Mouse (Mus musculus) retina, embryonic 14.5 days (tissue): ENCODE data around the gene Rab29.
"Not testable (repeated sequence)": the region's sequence is repeated elsewhere in the genome, so short reads cannot be mapped to it uniquely, and the experiment has no call there.

Source experiments
- DNase-seq: peaks from one replicate; pipeline ENCODE4 v3.0.0-alpha.2; 2015; ENCODE audit warnings: low spot score

Gene Rab29

DNA sequence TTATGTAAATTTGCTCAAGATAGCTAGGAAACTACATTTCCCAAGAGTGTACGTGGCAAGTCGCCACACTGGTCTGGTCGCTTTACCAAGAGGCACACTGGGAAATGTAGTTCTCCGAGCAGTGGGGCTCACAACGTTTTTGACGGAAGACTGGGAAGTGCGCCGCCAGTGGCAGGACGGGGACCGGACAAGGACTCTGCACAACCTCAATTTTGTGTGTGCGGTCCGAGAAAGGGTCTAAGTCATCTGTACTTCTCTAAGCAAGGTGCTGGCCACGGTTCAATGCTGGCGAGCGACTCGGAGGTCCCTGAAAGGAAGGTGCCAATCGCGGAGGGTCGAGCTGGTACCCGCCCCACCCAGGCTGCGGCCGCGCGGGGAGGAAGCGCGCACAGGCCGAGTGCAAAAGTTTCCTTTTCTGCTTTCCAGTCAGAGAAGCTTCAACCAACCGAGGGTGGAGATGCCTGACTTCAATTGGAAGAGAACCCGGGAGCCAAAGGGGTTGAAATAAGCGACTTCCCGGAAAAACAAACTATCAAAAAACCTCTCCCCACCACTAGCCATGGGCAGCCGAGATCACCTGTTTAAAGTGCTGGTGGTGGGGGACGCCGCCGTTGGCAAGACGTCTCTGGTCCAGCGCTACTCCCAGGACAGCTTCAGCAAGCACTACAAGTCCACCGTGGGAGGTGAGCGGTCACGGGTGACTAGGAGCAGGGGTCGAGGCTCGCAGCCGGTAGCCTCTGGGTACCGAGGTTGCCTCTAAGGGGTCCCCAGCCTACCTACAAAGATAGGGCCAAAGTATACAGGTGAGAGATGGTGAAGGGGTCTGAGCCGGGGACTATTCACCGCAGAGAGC lies at the start of gene Rab29:
Rab29 (plus strand) TSS at position 132 of the 853 bp plus-strand sequence.
- DNase-seq = peak; percentile 95

DNA sequence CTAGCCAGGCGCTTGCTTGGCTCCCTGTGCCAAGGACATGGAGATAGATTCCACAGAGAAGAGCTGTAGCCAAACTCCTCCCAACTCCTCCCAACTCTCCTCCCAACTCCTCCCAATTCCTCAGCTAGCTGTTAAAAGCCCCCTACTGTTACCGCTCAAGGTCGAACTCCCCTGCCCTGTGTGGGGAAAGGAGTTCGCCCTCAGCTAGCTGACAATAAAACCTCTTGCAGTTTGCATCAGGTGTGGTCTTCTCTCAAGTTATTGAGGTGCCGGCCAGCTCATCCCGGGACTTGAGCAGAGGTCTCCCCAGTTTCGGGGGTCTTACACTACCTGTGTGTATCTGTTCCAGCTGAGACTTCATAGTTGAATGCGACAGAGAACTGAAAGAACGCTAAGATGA lies 46.7 kb upstream of the Rab29 start:
- not testable (repeated sequence) for DNase-seq

DNA sequence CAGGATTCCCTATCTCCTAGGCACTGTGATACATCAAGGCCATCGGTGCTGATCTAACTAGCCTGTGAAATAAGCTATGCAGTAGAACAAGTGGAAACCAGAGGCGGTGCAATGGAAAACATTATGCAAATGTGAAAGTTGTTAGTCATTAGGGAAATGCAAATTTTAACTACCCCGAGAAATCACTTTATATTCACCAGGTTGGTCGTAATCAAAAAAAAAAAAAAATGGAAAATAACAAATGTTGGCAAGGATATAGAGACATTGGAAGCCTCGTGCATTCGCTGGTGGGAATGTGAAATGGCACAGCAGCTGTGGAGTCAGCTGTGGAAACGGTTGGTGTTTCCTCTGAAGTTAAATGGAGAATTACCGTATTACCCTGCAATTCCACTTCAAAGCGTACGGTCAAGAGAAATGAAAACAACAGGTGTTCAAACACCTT lies 46.1 kb upstream of the Rab29 start:
- no peak for DNase-seq

DNA sequence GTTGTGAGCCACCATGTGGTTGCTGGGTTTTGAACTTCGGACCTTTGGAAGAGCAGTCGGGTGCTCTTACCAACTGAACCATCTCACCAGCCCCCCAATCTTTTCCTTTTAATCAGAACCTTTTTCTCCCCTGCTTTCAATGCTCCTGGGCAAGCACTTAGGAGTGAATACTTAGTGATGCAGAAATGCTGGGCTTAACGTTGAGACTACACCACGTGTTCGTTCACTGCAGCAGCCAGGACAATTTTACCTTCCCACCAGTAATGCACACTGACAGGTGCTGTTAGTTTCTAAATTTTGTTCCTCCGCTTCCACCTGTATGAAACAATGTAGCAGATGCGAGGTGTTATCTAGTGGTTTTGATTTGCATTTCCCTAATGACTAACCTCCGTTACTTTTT lies 44.7 kb upstream of the Rab29 start:
- no peak for DNase-seq

DNA sequence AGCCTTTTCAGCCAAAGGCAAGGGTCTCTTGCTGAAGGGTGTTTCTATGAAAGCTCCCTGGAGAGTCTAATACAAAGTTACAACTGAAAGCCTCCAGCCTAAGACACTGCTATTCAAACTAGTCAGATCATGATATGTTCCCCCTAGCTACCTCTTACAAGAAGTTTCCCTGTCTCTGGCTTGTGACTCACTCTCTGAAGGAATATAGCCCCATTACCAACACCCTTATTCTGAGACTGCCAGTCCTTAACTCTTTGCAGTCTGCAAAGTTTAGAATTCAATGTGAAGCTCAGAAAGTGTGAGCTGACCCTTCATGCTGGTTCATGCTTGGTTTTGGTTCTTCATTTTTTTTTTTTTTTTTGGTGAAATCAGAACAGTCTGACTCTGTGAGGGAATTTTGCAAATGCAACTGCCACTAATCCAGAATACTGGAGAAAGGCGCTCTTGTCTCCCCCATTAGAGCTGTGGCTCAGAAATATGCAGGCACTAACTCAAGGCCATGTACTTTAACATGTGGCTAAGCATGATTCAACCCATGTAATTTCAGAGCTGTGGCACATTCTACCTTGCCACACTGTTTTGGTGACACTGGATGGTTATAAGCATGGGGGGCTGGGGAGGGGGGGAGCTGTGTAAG lies 44.0 kb upstream of the Rab29 start:
- DNase-seq = no peak

DNA sequence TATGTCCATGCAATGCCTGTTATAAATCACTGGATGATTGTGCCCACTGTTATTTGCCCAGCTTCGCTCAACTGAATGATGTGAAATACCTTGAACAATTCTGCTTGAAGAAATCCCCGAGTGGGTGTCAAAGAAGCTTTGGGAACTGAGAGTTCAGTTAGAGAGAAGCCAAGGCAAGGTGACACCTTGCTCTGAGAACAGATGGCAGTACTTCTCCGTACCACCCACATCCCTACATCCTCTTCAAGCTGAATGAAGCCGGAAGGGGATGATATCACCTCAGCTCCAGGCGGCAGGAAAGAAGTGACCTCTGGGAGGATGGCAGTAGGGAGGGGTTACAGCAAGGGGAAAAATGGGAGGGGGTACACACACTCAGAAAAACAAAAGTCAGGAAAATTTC lies 43.5 kb upstream of the Rab29 start:
- DNase-seq = no peak

DNA sequence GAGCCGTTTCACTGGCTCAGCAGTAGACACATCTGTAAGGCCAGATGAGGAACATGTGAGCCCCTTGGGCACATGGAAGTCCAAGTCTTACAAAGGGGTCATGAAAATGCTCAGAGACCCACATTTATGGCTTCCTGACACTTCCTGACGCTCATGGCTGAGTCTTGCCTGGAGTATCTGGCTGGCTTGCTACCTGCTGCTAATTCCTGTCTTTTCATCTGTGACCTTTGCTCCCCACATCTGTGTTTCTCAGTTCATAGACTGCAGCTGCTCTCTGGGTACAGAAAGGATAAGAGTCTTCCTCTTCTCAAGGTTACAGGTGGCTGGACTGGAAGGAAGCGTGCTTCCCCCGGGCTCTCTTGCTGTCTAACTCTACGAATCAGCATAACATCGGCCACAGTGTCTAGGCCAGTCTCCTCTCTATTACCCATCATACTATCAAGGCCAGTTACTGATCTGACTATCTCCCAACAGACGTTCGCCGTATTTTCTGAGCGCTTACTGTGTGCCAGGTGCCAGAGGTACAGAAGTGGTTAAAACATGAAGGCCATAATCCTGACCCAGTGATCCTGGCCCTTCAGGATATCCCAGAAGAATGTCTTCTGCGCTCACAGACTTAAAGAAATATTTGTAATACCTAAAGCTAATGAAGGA lies 42.4 kb upstream of the Rab29 start:
- DNase-seq = no peak

DNA sequence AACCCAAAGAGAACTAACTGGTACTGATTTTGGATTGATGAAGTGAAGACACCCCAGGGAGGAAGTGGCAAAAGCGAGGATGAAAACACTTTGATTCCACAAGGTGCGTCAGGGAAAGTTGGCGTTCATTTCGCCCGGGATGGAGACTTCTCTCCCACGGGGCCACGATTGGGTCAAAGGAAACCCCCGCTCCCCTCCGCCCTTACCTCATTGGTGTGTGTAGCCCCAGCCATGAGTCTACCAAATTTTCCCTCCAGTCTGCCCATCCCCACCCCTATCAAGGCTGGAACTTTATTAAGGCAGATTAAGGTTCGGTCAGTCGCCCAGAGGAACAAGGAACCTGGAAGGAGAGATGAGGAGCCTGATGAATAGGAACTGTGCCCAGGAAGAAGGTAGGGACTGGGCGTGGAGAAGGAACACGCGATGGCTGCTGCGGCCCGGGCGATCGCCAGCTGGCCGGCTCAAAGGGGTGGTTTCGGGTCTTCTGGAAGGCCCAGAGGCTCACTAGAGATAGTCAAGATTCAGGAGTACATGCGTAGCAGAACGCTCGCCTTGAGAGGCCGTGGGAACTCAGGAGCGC lies 39.7 kb upstream of the Rab29 start, which contains the start of gene Slc41a1:
Slc41a1 (plus strand) TSS at position 287 of the 580 bp plus-strand sequence.
- no peak for DNase-seq

DNA sequence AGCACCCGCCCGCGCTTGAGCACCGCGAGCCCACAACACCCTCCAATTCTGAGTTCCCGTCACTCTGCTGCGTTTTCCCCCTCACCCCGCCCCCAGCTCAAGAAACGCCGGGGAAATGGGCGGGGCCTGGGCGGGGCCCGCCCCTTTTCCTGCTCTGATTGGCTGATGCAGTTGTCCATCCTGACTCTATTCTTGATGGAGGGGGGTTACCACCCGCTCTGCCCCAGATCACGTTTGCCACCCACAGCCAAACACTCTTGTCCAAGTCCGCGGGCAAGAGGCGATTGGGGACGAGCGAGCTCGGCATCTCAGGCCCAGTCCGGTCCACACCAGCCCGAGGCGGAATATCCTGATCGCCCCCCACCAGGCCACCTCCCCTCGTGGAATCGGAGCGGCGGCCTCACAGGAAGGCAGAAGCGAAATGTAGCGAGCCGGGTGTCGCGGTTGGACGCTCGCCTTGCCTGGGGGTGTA lies 39.2 kb upstream of the Rab29 start:
- DNase-seq = peak; percentile 99

DNA sequence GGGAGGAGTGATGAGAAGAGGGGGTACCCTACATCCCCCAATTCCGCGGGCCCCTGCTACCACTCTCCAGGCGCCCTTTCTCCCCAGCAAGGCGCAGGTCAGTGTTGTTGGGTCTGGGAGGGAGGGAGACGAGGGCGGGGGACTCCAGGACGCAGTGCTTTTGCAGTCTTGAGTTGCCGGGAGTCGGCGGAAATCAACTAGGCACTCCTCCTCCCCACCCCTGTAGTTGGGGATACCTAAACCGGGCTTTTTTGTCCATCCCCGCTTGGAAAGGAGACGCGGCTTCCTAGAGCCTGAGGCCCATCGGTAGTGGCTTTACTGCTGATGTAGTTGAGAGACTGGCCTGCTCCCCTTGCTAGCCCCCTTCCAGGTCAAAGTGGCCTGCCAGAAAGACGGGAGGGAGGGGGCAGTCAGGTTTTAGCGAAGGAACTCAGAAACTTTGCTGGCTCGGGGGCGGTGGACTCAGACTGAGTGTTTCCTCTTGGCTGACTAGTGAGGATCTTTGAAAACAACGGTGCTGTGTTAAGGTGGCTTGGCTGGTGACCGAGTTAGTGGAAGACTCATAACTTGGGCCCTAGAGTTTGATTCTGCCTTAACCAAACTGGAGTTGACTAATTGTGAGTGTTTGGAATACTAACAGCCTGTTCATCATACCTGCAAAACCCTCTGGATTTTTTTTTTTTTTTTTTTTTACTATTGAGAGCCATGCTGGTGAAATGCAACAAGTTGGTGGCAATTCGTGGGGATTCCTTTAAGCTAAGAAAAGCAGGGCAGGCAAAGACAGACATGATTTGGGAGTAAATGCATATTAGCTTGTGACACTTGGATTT lies 38.5 kb upstream of the Rab29 start:
- no peak for DNase-seq

DNA sequence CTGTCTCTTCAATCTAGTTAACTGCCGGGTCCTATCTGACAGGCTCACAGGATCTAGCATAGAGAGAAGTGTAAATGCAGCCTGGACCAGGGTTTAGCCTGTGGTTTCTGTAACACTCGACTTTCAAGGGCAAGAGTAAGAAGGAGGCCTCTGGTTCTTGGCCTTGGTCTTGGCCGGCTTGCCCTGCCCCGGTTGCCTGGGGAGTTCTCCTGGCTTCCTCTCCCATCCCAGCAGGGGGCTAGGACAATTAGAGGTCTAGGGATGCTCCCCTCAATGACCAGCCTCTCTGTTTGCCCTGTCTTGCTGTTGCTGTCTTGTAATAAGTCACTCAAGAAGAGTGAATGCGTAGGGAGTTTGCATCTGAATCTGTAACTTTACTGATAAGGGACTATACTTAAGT lies 37.7 kb upstream of the Rab29 start:
- DNase-seq = peak; percentile 9

DNA sequence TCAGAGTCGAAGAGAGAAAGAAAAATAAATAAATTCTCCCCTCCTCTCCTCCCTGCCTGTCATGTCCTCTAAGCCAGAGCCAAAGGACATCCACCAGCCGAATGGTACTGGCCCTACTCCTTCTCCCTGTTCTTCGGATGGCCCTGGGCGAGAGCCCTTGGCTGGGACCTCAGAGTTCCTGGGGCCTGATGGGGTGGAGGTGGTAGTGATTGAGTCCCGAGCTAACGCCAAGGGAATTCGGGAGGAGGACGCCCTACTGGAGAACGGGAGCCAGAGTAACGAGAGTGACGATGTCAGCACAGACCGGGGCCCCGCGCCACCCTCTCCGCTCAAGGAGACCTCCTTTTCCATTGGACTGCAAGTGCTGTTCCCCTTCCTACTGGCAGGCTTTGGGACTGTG lies 36.5 kb upstream of the Rab29 start:
- DNase-seq = no peak

DNA sequence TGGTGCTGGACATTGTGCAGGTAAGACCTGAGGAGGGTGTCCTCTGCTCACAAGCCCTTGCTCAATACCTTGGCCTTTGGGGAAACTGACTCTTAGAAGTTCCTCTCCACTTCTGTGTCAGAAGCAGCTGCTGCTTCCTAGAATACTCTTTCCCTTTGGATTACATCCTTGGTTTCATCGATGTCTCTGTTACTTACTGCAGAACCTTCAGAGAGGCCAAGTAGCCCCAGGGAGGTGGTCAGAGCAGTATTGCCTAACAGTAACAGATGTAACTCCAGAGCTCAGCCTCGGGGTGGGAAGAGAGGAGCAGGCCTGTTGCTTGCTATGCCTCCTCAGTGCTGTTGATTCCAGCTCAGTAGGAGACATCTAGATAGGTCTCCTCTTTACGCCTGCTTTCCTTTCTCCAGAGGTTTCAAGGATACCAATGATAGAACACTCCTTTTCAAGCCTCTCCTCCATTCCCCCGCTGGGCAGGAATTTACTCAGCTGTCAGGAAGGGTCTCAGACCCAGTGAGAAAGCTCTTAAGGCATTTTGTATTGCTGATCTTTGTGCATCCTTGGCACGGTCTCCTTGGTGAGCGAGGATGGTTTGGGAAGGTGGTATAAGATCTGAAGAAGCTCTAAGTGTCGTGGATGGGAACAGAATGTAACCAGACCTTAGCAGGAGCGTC lies 35.9 kb upstream of the Rab29 start:
- no peak for DNase-seq

DNA sequence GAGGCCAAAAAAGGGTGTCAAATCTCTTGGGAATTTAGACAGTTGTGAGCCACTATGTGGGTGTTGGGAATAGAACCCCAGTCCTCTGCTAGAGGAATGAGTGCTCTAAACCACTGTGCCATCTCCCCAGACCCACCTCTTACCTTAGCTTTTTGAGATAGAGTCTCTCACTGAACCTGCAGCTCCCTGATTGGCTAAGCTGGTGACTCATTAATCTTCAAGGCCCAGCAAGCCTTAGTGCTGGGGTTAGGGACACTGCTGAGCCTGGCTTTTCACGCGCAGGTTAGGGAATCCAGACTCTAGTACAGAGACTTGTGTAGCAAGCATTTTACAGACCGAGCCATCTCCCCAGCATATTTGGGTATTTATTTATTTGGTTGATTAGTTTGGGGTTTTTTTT lies 30.0 kb upstream of the Rab29 start:
- DNase-seq = no peak

DNA sequence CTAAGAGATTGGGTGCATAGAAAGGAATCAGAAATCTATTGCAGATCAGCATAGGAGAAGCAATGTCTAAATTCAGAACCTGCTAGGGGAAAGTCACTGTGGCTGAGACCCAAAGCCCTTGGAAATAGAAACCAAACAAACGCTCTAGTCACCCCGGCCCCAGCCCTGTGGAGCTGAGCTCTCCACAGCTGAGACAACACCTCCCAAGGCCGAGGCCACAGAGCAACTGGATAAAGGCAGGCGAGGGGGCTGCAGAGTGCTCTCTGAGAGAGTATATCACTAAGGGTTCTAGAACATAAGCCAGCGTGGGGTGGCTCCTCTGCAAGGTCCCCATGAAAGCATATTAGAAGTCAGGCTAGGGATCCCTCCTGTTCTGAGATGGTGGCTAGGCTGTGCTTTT lies 28.5 kb upstream of the Rab29 start:
- no peak for DNase-seq

DNA sequence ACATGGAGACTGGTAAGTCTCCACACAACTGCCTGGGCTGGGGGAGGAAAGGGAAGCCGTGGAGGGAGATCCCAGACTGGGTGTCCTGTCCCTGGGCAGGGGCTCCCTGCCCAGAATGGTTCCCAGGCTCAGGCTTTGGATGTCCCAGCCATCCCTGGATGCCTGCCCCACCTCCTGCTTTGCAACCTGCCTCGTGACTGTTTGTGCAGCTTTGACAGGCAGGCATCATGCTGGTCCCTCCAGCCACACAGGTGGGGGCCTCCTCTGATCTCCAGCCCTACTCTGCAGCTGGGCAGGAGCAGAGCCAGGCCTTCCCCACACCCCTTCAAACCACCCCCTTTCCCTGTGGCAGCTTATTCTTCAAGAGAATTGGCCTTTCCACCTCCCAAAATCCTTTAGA lies 27.7 kb upstream of the Rab29 start:
- no peak for DNase-seq

DNA sequence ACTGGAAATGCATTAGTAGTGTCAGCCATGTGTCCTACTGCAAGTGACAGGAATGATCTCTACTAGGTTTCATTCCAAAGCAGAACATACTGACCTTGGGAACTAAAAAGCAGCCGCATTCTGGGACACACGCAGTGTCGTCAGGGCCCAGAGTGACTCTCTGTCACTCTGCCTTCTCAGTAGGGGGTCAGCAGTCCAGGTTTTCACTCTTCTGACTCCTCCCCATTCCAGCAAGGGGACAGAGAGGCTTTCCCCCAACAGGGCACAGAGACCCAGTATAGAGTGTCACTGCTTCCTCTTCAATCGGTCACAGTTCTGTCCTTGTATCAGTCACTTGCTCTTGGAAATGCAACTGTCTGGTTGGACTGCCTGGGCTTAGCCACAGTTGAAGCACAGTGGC lies 24.8 kb upstream of the Rab29 start:
- DNase-seq = no peak

DNA sequence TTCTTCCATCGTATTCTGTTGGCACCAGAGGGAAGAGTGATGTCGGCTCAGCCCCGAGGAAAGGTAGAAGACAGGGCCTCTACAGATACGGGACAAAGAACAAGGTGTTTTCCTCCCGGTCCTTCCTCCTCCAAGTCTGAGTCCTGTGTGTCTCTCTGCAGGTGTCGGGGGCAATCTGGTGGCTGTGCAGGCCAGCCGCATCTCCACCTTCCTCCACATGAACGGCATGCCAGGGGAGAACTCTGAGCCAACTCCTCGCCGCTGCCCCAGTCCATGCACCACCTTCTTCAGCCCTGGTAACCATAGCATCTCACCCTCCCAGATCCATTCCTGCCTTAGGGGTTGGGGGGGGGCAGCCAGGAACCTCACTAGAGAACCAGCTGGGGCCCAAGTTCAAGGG lies 23.3 kb upstream of the Rab29 start:
- DNase-seq = no peak

DNA sequence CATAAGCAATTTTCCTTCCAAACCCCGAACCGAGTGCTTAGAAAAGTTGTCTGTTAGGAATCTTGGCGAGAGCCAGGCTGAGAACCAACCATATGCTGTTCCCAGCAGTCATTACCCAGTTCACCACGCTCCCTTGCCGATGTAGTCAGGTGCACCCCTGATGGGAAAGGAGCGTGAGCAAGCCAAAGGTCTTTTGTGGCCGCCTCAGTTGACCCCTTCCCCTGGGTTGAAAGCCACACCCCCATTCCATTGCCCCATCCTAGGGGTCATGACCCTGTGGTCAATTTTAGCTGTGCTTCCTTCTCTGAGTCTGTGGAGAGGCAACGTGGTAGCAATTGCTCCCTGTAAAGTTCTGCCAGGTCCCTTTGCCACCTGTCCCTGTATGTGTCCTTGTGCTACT lies 22.1 kb upstream of the Rab29 start:
- no peak for DNase-seq

DNA sequence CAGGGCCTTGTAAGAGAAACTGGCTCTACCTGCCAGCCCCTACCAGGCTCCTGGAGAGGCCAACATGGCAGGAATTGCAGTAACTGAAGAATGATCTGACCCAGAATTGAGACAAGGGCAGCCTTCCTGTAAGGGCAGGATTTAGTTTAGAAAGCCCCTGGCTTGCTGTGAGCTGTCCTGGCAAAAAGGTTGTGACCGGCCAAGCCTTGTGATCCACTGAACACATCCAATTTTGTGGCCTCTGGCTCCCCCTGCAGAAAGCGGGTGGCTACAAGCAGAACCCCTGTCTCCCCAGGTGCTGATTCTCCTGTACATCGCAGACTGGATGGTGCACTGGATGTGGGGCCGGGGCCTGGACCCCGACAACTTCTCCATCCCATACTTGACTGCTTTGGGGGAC lies 20.8 kb upstream of the Rab29 start:
- DNase-seq = peak; percentile 46

DNA sequence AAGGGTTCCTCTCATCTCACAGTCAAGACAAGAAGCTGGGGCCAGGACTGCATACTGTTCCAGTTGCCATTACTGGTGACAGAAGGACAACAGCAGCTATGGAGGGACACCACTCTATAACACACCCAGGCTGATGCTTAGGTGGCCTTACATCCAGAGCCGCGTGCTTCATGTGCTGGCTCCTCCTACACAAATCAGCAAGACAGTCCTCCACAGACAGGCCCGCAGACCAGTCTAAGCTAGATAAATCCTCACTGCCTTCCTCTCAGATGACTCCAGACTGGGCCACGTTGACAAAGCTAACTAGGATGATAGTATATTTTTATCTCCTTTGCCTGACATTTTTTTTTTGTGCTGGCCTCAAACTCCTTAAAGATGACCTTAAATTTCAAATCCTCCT lies 5.2 kb upstream of the Rab29 start:
- no peak for DNase-seq
